Mouse (Mus musculus) right cerebral cortex, postnatal 14 days (tissue): ENCODE results near the gene Parp14.
A peak's percentile ranks its signal among the peaks of the same experiment; 100 is the strongest.

ENCODE experiments used
- DNase-seq: peaks from one replicate; pipeline ENCODE4 v3.0.0; 2022

Parp14 gene

DNA sequence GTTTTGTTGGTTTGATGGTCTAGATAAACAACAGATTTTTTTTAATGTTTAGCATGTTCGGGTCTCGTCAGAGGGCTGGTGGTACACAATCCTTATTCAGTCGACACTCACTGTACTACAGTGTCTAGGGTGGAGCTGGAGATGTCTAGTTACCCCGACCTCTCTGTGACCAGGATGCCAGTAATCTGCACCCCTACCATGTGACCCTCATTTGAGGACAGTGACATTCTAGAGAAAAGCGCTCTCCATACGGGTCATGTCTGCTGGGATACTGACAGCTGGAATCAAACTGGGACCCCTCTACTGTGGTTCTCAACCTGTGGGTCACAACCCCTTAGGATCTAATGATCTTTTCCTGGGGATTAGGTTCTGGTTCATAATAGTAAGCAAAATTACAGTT, 1.7 kb downstream of the Parp14 start:
- DNase-seq, result no peak

DNA sequence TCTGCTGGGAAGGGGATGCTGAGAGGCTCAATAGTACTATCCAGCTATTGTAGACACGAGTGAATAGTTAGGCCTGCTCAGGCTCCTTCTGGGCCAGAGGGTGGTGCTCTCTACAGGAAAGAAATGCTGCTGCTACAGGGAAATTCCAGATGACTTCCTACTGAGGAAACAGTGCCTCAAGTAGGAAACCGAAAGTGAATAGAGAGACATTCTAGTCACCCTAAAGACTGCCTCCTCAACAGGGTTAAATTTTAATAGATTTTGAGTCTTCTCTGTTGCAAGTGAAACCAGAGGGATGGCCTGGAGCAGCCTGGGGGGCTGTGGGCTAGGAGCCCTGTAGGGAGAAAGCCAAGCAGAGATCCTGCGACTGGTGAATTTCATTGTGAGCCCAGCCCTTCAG, 2.2 kb downstream of the Parp14 start:
- DNase-seq, result no peak

DNA sequence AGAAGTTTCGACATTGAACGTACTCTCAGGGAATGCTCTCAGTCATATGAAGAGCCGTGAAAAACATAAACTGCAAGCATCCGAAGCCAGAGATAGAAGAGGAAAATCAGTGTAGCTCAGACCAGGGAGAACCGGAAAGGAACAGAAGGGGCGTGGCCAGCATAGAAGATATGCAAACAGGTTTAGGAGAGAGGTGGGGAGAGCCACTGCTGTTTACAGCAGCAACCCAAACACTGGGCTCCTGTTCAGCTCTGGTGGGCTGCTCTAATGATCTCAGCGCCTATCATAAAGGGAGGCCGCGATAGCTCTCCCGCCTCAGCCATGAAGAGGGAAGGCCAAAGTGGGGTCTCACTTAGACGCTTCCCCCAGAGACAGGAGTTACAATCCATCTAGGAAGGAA, 3.6 kb downstream of the Parp14 start:
- DNase-seq, result no peak

DNA sequence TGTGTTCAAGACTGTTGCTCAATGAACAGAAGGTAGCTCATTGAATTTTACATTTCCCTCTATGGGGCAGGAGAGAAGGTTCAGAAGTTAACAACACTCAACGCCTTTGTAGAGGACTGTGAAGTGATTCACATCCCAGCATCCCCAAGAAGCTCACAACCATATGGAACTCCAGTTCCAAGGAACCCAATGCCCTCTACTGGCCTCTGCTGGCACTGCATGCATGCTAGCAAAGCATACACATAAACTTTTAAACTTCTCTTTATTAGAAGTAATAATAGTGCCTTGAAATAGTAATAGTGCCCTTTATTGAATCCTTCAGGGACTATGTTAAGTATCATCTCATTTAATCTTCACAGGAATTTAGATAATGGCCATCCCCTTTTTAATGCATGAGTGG, 9.3 kb downstream of the Parp14 start:
- no peak for DNase-seq

DNA sequence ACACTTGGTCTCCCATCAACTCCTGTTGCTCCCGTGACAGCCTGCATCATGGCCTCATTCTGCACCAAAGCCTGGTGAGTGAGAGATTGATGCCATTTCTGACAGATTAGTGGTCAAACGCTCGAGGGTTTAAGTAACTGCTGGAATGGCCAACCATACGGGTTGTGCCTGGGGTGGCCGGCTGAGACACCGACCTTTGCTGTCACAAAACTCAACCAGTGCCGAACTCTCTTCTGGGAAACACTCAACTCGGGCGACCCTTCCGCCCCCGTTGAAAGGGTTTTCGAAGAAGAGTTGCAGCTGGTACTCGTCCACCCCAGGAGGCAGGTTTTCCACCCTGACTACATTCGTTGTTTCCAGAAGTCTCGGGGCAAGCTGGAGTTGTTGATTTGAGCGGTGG, 11.1 kb downstream of the Parp14 start:
- no peak for DNase-seq

DNA sequence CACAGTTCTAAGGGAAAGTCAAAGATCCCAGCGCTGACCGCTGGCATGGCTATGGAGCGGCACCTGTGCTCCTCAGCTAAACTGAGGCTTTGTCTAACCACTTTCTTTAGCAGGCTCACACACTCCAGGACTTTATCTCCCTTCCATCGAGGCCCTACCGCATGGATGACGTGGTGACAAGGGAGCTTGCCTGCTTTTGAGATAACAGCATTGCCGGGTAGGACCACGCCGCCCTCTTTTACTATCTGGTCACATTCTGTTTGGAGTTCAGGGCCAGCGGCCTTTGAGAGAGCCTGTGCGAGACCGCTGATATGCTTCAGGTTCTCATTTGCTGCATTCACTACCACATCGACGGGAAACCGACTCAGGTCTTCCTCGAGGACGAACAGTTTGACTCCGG, 14.6 kb downstream of the Parp14 start:
- no peak for DNase-seq

DNA sequence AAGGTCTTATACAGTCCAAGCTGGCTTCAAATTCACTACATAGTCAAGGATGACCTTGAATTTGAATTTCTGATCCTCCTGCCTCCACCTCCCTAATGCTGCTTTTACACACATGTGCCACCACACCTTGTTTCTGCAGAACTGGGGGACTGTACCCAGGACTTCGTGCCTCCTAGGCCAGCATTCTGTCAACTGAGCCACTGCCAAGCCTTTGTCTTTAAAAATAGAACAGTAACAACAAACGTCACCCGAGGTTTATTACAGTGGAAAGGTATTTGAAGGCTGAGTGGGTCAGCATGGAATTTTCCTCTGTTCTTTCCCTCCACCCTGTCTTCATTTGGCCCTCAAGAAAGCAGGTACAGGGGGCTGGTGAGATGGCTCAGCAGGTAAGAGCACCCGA, 15.5 kb downstream of the Parp14 start:
- no peak for DNase-seq

DNA sequence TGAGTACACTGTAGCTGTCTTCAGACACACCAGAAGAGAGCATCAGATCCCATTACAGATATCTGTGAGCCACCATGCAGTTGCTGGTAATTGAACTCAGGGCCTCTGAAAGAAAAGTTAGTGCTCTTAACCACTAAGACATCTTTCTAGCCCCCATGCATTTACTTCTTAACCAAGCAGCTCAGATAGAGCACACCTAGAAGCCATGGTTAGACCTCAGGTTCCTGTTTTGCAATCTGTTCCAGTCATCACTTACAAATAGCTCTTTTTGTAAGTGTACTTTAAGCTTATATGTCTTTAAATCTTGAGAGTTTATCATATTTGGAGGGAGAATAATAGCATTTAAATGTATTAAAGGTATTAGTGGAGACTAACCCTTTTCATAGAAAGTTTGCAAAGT, 24.2 kb downstream of the Parp14 start:
- no peak for DNase-seq

DNA sequence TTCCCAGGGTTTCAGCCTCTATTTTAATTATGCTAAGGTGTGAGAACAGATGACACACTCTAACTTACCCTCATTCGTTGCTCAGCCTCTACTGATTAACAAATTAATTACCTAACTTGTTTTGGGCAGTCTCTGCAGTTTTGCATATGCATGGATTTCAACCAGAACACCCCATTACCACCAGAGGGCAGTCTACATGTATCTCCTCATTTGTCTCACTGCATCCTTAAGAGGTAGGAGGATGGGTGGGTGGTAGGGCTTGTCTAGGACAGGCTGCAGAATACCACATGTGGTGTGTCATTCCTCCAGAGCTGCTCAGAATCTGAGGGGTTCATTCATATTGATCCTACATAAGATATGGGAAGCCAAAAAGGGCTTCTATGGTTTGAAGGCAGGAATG, 31.7 kb downstream of the Parp14 start:
- DNase-seq, result no peak

DNA sequence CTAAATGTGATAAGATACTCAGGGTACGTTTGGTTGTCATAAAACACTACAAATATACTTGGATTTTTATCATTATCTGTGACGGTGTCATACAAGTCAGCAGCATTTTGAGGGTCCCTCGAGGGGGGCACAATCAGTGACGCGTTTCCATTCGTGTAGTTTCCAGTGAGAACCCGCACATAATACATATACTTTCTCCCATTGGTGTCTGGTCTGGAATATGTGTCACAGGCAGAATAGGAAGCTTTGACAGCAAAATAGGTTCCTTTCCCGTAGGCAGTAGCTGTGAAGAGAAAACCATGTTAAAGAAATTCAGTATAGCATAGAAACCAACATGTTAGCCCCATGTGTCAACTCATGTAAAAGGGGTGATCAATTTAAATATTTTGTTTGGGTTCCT, 36.7 kb downstream of the Parp14 start:
- no peak for DNase-seq

DNA sequence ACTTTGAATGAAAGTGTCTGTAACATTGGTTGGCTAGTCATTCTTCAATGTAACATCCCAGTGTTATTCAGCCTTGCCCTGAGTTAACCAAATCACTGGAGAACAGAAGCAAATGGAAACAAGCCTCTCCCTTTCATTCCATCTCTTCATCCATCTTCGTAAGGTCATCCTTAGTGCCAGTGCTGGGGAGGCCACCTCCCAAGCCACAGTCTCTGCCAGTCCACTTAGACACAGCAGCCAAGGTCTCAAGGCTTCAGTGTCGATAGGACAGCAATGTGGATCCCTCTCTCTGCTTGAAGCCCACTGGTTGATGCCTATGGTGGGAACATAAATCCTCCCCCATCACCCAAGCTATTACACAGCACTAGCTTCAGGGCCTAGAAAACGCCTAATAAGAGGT, 38.4 kb downstream of the Parp14 start:
- no peak for DNase-seq

DNA sequence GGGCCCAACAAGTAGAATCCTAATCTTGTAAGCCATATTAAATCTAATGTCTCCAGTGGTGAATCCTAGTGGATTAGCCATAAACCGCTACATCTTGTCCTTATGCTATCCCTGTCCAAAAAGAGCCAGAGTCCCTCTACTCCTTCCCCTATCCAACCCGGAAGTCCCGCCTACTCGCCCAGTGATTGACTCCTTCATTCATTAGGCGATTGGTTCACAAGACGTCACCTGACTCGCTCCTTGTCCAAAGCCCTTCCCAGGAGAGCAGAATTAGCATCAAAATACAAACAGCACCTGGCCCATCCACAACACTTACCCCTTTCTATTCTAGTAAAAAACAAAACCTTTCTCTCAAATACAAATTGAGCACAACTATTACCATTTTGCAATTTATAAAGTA, 41.3 kb downstream of the Parp14 start:
- DNase-seq, result no peak

DNA sequence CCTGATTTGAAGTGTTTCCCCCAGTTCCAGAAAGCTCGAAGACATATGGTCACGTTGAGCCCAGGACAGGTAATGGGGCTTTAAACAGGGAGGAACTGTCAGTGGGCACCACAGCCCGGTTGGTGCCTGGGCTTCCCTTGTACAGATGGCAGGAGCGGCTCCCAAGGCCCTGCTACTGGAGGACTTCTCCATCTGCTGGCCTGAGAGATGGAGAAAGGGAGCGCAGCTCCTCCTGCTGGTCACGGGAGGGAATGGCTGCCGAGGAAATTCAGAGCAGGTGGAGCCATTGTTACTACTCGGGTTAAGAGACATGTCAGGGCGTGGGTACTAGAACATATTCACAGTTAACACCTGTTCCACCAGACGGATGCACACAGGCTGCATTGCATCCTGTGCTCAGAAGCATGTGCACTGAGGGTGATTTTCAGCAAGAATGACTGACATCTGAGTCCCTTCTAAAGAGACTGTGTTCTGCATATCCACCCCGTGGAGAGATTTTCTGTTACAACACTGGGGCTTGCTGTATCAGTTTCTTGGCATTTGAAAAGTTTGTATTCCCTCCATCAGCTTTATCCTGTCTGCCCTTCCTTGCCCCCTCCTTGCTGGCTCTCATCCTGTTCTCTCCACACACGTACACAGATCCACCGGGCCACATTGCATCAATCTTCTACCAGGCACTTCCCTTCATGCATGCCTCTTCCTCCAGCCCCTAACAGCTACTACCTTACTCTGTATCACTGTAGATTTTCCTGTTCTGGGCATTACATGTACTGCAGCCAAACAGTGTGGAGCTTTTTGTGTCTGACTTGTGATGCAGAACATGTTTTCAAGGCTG, 53.9 kb downstream of the Parp14 start:
- peak; percentile 76 for DNase-seq

DNA sequence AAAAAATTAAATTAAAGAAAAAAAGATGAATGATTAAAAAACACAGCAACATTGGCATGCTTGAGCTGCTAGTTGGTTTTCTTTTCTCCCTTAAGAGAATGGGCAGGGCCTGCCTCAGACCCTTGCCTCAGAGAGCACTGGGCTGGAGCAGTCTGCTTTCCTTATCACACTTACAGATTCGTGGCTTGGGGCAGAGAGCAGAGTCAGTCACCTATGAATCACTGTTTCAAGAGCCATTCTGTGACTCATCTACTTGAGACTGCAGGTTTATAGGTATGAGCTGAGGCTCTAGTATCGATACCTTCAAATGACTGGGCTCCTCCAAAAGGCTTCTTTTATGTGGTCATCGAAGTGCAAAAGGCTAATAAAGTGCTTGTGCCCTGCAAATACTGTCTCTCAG, 58.2 kb downstream of the Parp14 start:
- DNase-seq, result no peak

DNA sequence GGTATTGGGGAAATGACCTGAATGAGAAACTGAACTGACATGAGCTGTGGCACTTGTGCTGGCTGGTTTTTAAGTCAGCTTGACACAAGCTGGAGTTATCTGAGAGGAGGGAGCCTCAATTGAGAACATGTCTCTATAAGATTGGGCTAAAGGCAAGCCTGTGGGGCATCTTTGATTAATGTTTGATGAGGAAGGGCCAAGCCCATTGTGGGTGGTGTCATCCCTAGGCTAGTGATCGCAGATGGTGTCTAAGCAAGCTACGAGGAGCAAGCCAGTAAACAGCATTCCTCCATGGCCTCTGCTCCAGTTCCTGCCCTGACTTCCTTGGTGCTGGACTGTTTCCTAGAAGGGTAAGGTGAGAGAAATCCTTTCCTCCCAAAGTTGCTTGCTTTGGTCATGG, 62.5 kb downstream of the Parp14 start:
- DNase-seq, result no peak

DNA sequence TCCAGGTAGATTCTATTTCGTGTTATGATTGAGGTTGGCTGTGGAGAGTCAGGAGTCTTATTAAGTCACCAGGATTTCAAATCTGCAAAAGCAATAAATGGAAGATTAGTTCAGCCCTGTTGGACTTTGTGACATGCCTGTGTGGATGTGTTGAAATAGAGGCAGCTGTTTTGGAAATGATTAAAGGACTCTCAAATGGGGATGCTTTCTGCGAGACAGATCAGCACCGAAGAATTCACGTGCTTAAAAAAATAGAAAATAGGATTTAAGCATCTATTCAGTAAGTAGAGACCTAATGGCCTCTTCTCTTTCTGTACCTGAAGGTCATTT, 63.7 kb downstream of the Parp14 start:
- no peak for DNase-seq

DNA sequence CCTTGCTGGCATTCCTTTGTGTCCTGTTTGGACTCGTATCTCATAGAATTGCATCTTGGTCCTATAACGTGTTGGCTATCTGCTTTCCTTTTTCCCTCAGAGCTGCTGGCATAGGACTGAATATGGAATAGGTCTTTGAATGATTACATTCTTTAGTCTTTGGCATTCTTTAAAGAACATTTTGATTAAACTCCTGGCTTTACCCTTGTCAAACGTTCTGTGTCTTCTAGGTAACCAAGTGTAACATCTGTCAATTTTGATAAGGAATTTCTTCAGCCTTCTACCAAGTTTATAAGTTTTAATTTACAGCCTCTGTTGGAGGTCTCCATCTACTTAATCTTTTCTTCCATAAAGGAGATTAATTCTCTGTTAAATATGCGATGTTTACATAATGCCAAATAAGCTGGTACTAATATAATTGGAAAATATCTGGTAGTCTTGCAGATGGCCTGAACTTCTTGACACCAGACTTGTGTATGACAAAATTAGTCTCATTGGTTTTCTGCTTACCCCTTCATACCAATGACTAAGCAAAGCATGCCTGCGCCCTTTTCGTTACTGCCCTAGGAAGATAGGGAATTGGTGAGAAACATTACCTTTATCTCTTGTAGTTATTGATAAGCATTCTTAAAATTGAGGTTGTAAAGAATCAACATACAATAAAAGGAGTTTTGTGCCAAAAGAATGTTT, 64.2 kb downstream of the Parp14 start:
- DNase-seq, result no peak

DNA sequence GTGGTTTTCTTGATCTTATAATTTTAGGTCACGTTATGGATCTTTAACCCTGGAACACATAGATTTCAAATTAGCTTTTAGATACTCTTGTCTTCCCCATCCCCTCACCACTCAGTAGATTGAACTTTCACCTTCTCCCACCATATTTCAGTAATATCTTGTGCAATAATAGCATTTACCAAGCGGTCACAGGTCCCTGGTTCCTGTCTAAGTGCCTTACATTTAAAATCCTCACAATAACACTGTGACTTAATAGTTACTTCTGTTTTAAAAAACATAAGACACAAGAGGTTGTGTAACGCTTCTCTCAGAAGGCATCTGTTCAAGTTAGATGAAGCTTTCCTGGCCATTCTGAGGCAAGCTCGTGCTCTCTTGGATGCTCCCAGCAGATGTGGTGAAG, 67.6 kb downstream of the Parp14 start:
- no peak for DNase-seq

DNA sequence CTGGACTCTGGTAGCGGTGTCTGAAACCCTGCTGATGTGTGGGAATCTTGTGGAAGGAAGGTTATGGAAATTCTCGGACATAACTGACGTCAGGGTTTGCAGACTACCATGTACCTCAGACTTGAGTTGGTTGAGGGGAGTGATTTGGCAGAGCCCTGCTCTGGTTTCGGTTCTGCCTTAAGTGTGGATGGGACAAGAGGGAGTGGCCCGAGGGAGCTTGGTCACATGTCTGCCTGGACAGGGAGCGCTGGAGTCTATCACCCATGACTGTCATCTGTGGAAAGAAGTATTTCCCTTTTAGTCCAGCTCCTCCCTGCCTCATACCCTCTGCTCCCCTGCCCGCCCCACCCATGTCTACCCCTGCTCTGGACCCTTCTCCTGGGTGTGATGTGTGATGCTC, 69.2 kb downstream of the Parp14 start:
- DNase-seq, result no peak

DNA sequence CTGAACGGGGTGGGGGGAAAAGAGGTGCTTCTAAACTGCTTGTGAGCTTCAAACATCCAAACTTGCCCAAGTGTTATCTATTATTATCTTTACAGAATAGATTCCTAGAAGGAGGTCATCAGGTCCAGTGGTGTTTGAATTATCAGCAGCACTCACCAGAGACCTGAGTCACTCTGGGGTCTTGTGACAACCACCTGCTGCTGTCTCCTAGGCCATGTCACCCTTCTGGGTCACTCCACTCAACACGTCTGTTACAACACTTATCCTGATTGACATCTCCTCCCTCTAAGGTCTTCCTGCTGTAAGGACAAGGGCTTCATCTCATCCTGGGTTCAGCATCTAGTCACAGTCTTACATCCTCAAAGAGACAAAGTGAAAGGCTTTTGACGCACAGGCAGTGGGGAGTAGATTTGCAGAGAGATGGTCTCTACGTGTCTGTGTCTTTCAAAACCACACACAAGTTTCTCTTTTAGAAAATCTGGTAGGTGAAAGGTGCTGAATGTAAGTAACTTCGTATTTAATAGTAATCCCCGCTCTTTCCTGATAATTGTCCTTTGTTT, 79.3 kb downstream of the Parp14 start:
- DNase-seq, result no peak

DNA sequence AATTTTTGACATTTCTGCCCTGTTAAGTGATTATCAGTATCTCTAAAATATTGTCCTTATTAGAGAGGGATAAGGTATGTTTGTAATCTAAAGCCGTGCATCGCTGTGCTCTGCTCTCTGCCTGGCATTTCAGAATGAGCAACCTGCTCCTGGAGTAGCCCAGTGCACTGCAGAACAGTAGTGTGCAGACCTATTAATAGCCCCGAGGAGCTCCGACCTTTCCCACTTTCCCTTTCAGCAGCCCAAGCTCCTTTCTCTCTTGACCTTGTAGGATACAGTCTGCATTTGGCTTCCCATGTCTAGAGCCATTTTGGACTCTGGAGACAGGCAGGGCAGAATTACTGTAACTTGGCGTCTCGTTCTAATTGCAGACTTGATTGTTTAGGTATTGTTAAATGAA, 83.0 kb downstream of the Parp14 start:
- DNase-seq, result no peak

DNA sequence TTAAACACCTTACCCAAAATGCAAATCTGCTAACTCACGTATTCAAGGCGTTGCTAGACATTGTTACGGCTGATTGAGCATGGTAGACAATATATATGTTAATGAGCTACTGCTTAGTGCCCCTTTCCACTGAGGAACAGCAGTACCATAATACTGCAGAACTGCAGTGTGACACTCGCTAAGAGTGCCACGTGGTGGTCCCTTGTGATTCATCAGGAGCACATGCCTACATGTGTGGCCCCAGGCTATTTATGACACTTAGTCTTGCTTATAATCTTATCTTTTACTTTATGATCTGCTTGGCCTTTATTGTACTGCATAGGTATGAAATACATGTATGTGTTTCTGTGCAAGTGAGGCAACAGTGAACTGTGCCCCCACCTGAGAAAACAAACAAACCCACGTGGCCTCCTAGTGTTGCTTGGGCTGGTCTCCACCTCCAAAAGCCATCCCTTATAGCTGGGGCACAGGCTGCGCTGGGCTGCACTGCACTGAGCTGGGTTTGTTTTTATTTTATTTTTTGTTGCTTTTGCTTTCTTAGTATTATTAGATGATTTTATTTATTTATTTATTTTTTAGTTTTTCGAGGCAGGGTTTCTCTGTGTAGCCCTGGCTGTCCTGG, 83.7 kb downstream of the Parp14 start:
- DNase-seq, result no peak

DNA sequence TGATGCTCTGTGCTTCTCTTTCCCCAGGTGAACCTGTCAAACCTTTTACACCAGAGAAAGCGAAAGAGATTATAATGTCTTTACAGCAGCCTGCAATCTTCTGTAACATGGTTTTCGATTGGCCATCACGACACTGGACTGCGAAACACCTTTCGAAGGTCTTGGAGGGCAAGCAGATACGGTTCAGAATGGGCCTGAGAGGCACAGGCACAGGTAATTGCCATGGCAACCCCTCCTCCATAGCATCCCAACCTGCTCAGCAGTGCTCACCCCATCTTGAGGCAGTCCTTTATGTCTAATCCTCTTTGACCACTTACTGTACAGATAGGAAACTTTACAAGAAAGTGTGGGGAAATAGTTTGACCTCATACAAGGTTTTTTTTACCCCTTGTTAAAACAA, 84.2 kb downstream of the Parp14 start:
- DNase-seq, result no peak

DNA sequence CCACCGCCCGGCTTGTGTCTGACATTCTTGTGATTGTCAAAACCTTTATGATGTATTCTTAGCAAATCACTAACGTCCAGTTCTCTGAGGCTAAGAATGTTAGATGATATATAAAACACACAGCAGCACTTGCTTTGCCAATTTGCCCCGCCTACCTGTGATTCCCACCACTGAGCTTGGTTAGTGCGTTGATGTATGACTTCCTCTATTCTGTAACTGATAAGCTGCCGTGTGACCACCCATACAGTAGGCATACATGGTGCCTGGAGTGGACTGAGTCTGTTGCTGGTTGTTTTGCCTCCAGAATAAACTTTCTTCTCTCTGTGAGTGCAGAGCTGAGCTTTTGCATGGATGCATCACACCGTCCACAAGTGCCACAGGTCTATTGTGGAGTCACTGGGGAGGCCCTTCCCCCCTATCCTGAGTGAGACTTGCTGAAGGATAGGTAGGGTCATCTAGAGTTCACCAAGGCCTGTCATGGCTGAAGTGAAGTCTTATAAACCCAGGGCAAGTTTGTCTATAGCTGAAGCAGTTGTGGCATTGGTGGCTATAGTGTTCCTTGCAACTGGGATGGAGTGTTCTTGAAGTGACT, 87.1 kb downstream of the Parp14 start:
- no peak for DNase-seq
